Mouse (Mus musculus): ENCODE results near the gene Tesk1.

DNA sequence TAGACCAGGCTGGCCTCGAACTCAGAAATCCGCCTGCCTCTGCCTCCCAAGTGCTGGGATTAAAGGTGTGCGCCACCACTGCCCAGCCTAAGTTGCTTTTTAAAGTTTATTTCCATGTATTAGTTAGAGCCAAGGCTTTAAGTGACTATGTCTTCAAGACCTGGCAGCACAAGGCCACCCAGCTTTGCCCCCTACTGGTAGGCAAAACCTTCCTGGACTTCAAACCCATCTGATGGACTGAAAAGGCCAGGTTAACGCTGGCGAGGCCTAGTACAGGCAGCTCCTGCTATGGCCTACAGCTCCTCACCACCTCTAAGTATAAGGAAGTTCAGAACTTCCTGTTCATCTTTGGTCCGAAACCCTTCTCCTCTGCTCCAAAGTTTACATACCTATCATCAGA is 34.9 kb downstream of the Tesk1 start:
- TF ChIP-seq POLR2A (IDR thresholded peaks at IDR 0.05; ENCODE audit: insufficient read length, low read depth), result no peak
- no peak for TF ChIP-seq E2F4 (IDR thresholded peaks at IDR 0.05; ENCODE audit: insufficient read depth)
- no peak for TF ChIP-seq MAX (IDR thresholded peaks at IDR 0.05; ENCODE audit: low read depth)

Measured in myocyte (in vitro differentiated cells).